Mouse (Mus musculus): Measurements from ENCODE around the gene Fbxo5. TPM values are rescaled to one million over a fixed set of nuclear protein-coding genes. Genes with fewer than 3 reads are reported as not detected.

The Fbxo5 gene
- total RNA-seq, 1 experiment from 2014 or later, result 8.6 TPM

Other genes with a start within 250 kb of the Fbxo5 start
- gene Myct1, start 211.8 kb downstream of the Fbxo5 start, total RNA-seq (2021), result 9.0 and 11.1 TPM in 2 replicates
- gene Vip, start 166.4 kb downstream of the Fbxo5 start, total RNA-seq (2021), result 0.30 and 0.38 TPM in 2 replicates
- 11.9 and 13.5 TPM in 2 replicates for gene Mtrf1l, start 18.3 kb upstream of the Fbxo5 start, total RNA-seq (2021)
- 1.1 and 1.5 TPM in 2 replicates for gene Rgs17, start 116.8 kb upstream of the Fbxo5 start, total RNA-seq (2021)